Mouse (Mus musculus): ENCODE data around the gene Nop14. TPM values are rescaled to one million over a fixed set of nuclear protein-coding genes. Genes with fewer than 3 reads are reported as not detected.

Gene Nop14
- polyA plus RNA-seq, 1 experiment, result 19.5 TPM

DNA sequence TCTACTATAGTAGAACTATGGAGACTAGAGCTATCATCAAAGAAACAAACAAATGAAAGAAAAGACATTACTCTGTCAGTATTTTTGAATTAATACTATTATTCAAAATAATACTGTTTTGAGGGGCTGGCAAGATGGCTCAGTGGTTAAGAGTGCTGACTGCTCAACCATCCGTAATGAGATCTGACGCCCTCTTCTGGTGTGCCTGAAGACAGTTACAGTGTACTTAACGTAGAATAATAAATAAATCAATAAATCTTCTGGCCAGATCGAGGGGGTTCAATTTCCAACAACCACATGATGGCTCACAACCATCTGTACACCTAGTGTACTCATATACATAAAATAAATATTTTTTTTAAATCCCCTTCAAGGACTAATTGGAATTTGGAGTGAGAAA, 2.0 kb upstream of the Nop14 start:
- H3K4me3 ChIP-seq (replicated peaks; ENCODE audit: insufficient read depth, low read depth, low read length), result no peak overlapping the region

GRCm38 (mm10) chr5:34660591-34661130, 713 bp upstream of the Nop14 start:
- no peak for DNase-seq
- TF ChIP-seq POLR2A (IDR thresholded peaks at IDR 0.05; ENCODE audit: borderline replicate concordance, insufficient read depth, low read length), result no peak
- no peak for TF ChIP-seq CTCF (IDR thresholded peaks at IDR 0.05; ENCODE audit: borderline replicate concordance, insufficient read depth, low read depth, low read length)
- H3K27ac ChIP-seq (ENCODE audit: insufficient read depth, low read length), result peak overlapping the region; percentile 15; the same call in 1 of the 2 replicates
- no peaks in the 10 kb centered on the region for H3K4me1 ChIP-seq (ENCODE audit: control insufficient read depth, insufficient read depth, low read length)
- no peaks in the 10 kb centered on the region for H3K27me3 ChIP-seq (ENCODE audit: control insufficient read depth, insufficient read depth, low read length)
- peak overlapping the region; percentile 68 for H3K4me3 ChIP-seq (replicated peaks; ENCODE audit: insufficient read depth, low read depth, low read length)
- under 1% methylated on average over 57 of the region's 57 CpGs for WGBS

More for the DNA sequence above, 2.0 kb upstream of the Nop14 start:
- TF ChIP-seq CTCF (IDR thresholded peaks at IDR 0.05; ENCODE audit: borderline replicate concordance, insufficient read depth, low read depth, low read length), result no peak
- WGBS, result 85% methylated on average over 4 of the region's 4 CpGs
- Histone ChIP-seq H3K27ac (ENCODE audit: insufficient read depth, low read length) (no peak overlapping the region), H3K4me1 (ENCODE audit: control insufficient read depth, insufficient read depth, low read length) (no peaks in the 10 kb centered on the region), H3K27me3 (ENCODE audit: control insufficient read depth, insufficient read depth, low read length) (no peaks in the 10 kb centered on the region)
- DNase-seq, result no peak

- DNase-seq, result no peak
- Histone ChIP-seq H3K4me3 (replicated peaks; ENCODE audit: insufficient read depth, low read depth, low read length) (no peak overlapping the region), H3K27ac (ENCODE audit: insufficient read depth, low read length) (no peak overlapping the region), H3K4me1 (ENCODE audit: control insufficient read depth, insufficient read depth, low read length) (no peaks in the 10 kb centered on the region), H3K27me3 (ENCODE audit: control insufficient read depth, insufficient read depth, low read length) (no peaks in the 10 kb centered on the region)
- TF ChIP-seq CTCF (IDR thresholded peaks at IDR 0.05; ENCODE audit: borderline replicate concordance, insufficient read depth, low read depth, low read length) (no peak), POLR2A (IDR thresholded peaks at IDR 0.05; ENCODE audit: borderline replicate concordance, insufficient read depth, low read length) (no peak)
- WGBS, result 95% methylated on average over 8 of the region's 8 CpGs
These were observed 2.4 kb downstream of the Nop14 start for GRCm38 (mm10) chr5:34657556-34657955.

DNA sequence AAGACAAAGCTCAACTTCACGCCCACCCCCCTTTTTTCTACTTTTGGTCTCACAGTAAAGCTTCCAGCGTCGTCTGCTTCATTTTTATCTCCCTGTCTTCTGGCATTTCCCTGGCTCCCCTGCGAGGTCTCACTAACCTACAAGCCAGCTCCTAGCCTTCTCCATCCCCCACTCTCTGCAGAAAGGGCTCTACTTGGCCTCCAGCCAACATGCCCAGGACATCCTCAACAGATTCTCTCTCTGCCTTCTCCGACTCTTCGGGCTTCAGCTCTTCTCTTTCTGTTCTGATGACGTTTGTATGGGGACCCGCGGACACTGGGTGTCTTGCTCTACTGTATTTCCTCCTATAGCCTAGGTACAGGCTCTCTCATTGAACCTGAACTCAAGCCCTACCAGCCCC, 5.1 kb downstream of the Nop14 start:
- WGBS, result 53% methylated on average over 9 of the region's 9 CpGs
- TF ChIP-seq CTCF (IDR thresholded peaks at IDR 0.05; ENCODE audit: borderline replicate concordance, insufficient read depth, low read depth, low read length) (no peak), POLR2A (IDR thresholded peaks at IDR 0.05; ENCODE audit: borderline replicate concordance, insufficient read depth, low read length) (no peak)
- no peak for DNase-seq
- no peaks in the 10 kb centered on the region for H3K27me3 ChIP-seq (ENCODE audit: control insufficient read depth, insufficient read depth, low read length)
- H3K4me3 ChIP-seq (replicated peaks; ENCODE audit: insufficient read depth, low read depth, low read length), result no peak overlapping the region
- no peaks in the 10 kb centered on the region for H3K4me1 ChIP-seq (ENCODE audit: control insufficient read depth, insufficient read depth, low read length)
- H3K27ac ChIP-seq (ENCODE audit: insufficient read depth, low read length), result no peak overlapping the region

- Histone ChIP-seq H3K27me3 (ENCODE audit: control insufficient read depth, insufficient read depth, low read length) (no peaks in the 10 kb centered on the region), H3K27ac (ENCODE audit: insufficient read depth, low read length) (no peak overlapping the region), H3K4me3 (replicated peaks; ENCODE audit: insufficient read depth, low read depth, low read length) (no peak overlapping the region), H3K4me1 (ENCODE audit: control insufficient read depth, insufficient read depth, low read length) (no peaks in the 10 kb centered on the region)
- no peak for DNase-seq
- WGBS, result 95% methylated on average over 5 of the region's 5 CpGs
- TF ChIP-seq CTCF (IDR thresholded peaks at IDR 0.05; ENCODE audit: borderline replicate concordance, insufficient read depth, low read depth, low read length) (no peak), POLR2A (IDR thresholded peaks at IDR 0.05; ENCODE audit: borderline replicate concordance, insufficient read depth, low read length) (no peak)
These were observed 7.0 kb downstream of the Nop14 start for GRCm38 (mm10) chr5:34652961-34653360.

GRCm38 (mm10) chr5:34647581-34647980, 12.4 kb downstream of the Nop14 start:
- no peaks in the 10 kb centered on the region for H3K4me1 ChIP-seq (ENCODE audit: control insufficient read depth, insufficient read depth, low read length)
- no peaks in the 10 kb centered on the region for H3K27me3 ChIP-seq (ENCODE audit: control insufficient read depth, insufficient read depth, low read length)
- H3K27ac ChIP-seq (ENCODE audit: insufficient read depth, low read length), result no peak overlapping the region
- H3K4me3 ChIP-seq (replicated peaks; ENCODE audit: insufficient read depth, low read depth, low read length), result no peak overlapping the region
- TF ChIP-seq POLR2A (IDR thresholded peaks at IDR 0.05; ENCODE audit: borderline replicate concordance, insufficient read depth, low read length) (no peak), CTCF (IDR thresholded peaks at IDR 0.05; ENCODE audit: borderline replicate concordance, insufficient read depth, low read depth, low read length) (peak; percentile 82)
- WGBS, result 39% methylated on average over 4 of the region's 4 CpGs
- DNase-seq, result peak; percentile 51 to 59

GRCm38 (mm10) chr5:34642932-34643331, 17.0 kb downstream of the Nop14 start:
- H3K4me3 ChIP-seq (replicated peaks; ENCODE audit: insufficient read depth, low read depth, low read length), result no peak overlapping the region
- TF ChIP-seq POLR2A (IDR thresholded peaks at IDR 0.05; ENCODE audit: borderline replicate concordance, insufficient read depth, low read length), result no peak
- TF ChIP-seq CTCF (IDR thresholded peaks at IDR 0.05; ENCODE audit: borderline replicate concordance, insufficient read depth, low read depth, low read length), result peak; percentile 54; the same call in 1 of the 2 replicates
- H3K27me3 ChIP-seq (ENCODE audit: control insufficient read depth, insufficient read depth, low read length), result no peaks in the 10 kb centered on the region
- WGBS, result 37% methylated on average over 5 of the region's 5 CpGs
- no peaks in the 10 kb centered on the region for H3K4me1 ChIP-seq (ENCODE audit: control insufficient read depth, insufficient read depth, low read length)
- peak; percentile 43 to 49 for DNase-seq
- no peak overlapping the region for H3K27ac ChIP-seq (ENCODE audit: insufficient read depth, low read length)

- TF ChIP-seq CTCF (IDR thresholded peaks at IDR 0.05; ENCODE audit: borderline replicate concordance, insufficient read depth, low read depth, low read length) (no peak), POLR2A (IDR thresholded peaks at IDR 0.05; ENCODE audit: borderline replicate concordance, insufficient read depth, low read length) (no peak)
- Histone ChIP-seq H3K4me3 (replicated peaks; ENCODE audit: insufficient read depth, low read depth, low read length) (no peak overlapping the region), H3K4me1 (ENCODE audit: control insufficient read depth, insufficient read depth, low read length) (no peaks in the 10 kb centered on the region), H3K27ac (ENCODE audit: insufficient read depth, low read length) (no peak overlapping the region), H3K27me3 (ENCODE audit: control insufficient read depth, insufficient read depth, low read length) (no peaks in the 10 kb centered on the region)
- DNase-seq, result no peak
- 92% methylated on average over 3 of the region's 3 CpGs for WGBS
These were observed 18.0 kb downstream of the Nop14 start for GRCm38 (mm10) chr5:34641991-34642390.
